7 mouse cellular contexts compared by ENCODE assay signal in the genomic region with DNA sequence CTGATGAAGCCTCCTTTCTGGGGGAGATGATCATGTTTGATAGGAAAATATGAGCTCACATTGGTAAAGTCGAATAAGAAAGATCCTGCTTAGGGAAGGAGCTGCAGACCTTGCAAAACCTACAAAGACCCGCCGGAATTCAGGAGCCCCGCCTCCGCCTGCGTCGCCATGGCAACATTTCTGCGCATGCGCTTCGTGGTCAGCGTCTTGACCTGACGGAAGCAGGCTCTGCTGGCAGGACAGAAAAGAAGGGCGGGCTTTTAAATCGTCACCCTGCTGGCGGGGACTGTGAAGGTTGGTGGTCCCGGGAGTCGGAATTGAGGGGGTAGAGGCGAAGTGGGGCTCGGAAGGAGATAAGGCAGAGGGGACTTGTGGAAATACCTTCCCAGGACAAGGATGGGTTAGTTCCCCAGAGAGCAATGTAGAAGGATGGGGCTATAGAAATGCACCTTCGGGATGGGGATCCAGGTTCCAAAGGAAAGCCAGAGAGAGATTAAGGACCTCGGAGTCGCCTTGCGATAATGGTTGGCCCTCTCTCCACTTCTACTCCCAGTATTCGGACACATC. TPM values are rescaled to one million over a fixed set of nuclear protein-coding genes. Genes with fewer than 3 reads are reported as not detected.
DNase-seq lines count a peak whose midpoint lies in the region; ATAC-seq lines count a peak whose summit lies in the region.

Rsg1 (plus strand) TSS at position 187 of the 567 bp plus-strand sequence.

- no peaks in the 10 kb centered on the region for H3K27me3 ChIP-seq in limb, embryonic 10.5 days (ENCODE audit: low read depth, poor library complexity, severe bottlenecking)
- H3K27me3 ChIP-seq in midbrain, embryonic 13.5 days, result no peaks in the 10 kb centered on the region

- H3K4me3 ChIP-seq in limb, embryonic 10.5 days, result peak within 1 kb of the TSS; percentile 68
- peak within 1 kb of the TSS; percentile 59 for H3K4me3 ChIP-seq in midbrain, embryonic 13.5 days (replicated peaks)

- DNase-seq in adrenal gland, adult 8-10 months, result peak; percentile 90
- DNase-seq in embryo, embryonic 9.5 days (ENCODE audit: extremely low spot score), result peak; percentile 98
- peak; percentile 94 for DNase-seq in kidney, adult 11 months
- peak; percentile 100 for DNase-seq in limb, embryonic 10.5 days (ENCODE audit: low spot score)
- DNase-seq in spleen, adult 12 weeks (ENCODE audit: low spot score), result peak; percentile 84

- H3K9ac ChIP-seq in midbrain, embryonic 13.5 days (replicated peaks), result peak within 1 kb of the TSS; percentile 74

- H3K27ac ChIP-seq in limb, embryonic 10.5 days, result peak within 1 kb of the TSS; percentile 83
- peak within 1 kb of the TSS; percentile 64; the same call in 1 of the 2 replicates for H3K27ac ChIP-seq in midbrain, embryonic 13.5 days

- peaks cover 20% of the 10 kb centered on the region for H3K4me1 ChIP-seq in limb, embryonic 10.5 days
- peaks cover 22% of the 10 kb centered on the region for H3K4me1 ChIP-seq in midbrain, embryonic 13.5 days (replicated peaks)

- H3K4me2 ChIP-seq in midbrain, embryonic 13.5 days (replicated peaks), result peak within 1 kb of the TSS; percentile 90

- peaks cover 5% of the 10 kb centered on the region; the same call in 1 of the 2 replicates for H3K36me3 ChIP-seq in limb, embryonic 10.5 days
- 0 out of 2 replicates have a peak, but pooled peaks cover 3% of the 10 kb centered on the region for H3K36me3 ChIP-seq in midbrain, embryonic 13.5 days

- peak; percentile 78 for ATAC-seq in granulocyte monocyte progenitor cell, adult 5-6 weeks (replicated peaks; ENCODE audit: poor library complexity, severe bottlenecking)
- peak; percentile 77 for ATAC-seq in midbrain, embryonic 13.5 days

- H3K9me3 ChIP-seq in limb, embryonic 10.5 days (replicated peaks), result no peaks in the 10 kb centered on the region
- no peaks in the 10 kb centered on the region for H3K9me3 ChIP-seq in midbrain, embryonic 13.5 days

- WGBS in limb, embryonic 10.5 days, result under 1% methylated on average over 24 of the region's 24 CpGs
- WGBS in midbrain, embryonic 13.5 days, result under 1% methylated on average over 24 of the region's 24 CpGs

RNA-seq across cellular contexts. Expression of gene Rsg1, which starts in this region (rescaled TPM):
- 1 to 10 TPM; 1.6 to 2.6 (median 2.2) TPM for total RNA-seq in adrenal gland, adult 8-10 months (2022)
- 1.4 and 1.8 TPM in 2 replicates for total RNA-seq in granulocyte monocyte progenitor cell, adult 5-6 weeks (2014; fragmentation: Nextera tagmentation)
- total RNA-seq in granulocyte monocyte progenitor cell, adult 5-6 weeks (2017), result 1.4 and 2.6 TPM in 2 replicates
- 5.8 and 8.4 TPM in 2 replicates for polyA plus RNA-seq in limb, embryonic 10.5 days (2016; fragmentation: Nextera tagmentation; extraction: Ambion mirVana)
- 6.4 and 8.9 TPM in 2 replicates for polyA plus RNA-seq in midbrain, embryonic 13.5 days (2015; fragmentation: Nextera tagmentation; extraction: Ambion mirVana)

Comparison
In these comparisons a context has a peak if more than half of its experiments do, and no peak if none do; other contexts are left out.
1. Peak in every context shown above with its lines: DNase-seq, ATAC-seq, H3K4me3 ChIP-seq and H3K27ac ChIP-seq.